In genomic region chr12:36933118-36933610, GRCm38 (mm10) we compare ENCODE assay signal across 8 mouse cellular contexts.
A peak's percentile ranks its signal among the peaks of the same experiment; 100 is the strongest.
DNase-seq lines count a peak whose midpoint lies in the region; ATAC-seq and TF ChIP-seq lines count a peak whose summit lies in the region.

No protein-coding gene starts in this region.

- ATAC-seq in liver, postnatal 0 days: no peak
- ATAC-seq in liver, embryonic 11.5 days (replicated peaks; ENCODE audit: low FRiP score): no peak
- ATAC-seq in embryonic facial prominence, embryonic 14.5 days (ENCODE audit: low read depth): no peak
- peak; percentile 85 for ATAC-seq in heart, embryonic 16.5 days (replicated peaks; ENCODE audit: extremely low read depth, insufficient read depth, low FRiP score)
- ATAC-seq in midbrain, embryonic 12.5 days (ENCODE audit: low FRiP score, low read depth): peak; percentile 78

- no peak overlapping the region for H3K27ac ChIP-seq in liver, postnatal 0 days (ENCODE audit: low read depth)
- no peak overlapping the region for H3K27ac ChIP-seq in liver, embryonic 11.5 days (ENCODE audit: low read depth, low read length)
- H3K27ac ChIP-seq in embryonic facial prominence, embryonic 14.5 days (replicated peaks; ENCODE audit: low read depth, low read length): peak overlapping the region; percentile 13; the same call in 1 of the 2 replicates
- H3K27ac ChIP-seq in heart, embryonic 16.5 days (ENCODE audit: low read length): peak overlapping the region; percentile 83
- no peak overlapping the region for H3K27ac ChIP-seq in midbrain, embryonic 12.5 days (replicated peaks)

- H3K4me1 ChIP-seq in liver, postnatal 0 days (ENCODE audit: insufficient read depth): no peaks in the 10 kb centered on the region
- H3K4me1 ChIP-seq in liver, embryonic 11.5 days (replicated peaks; ENCODE audit: control insufficient read depth, insufficient read depth, low read length): no peaks in the 10 kb centered on the region
- H3K4me1 ChIP-seq in embryonic facial prominence, embryonic 14.5 days (ENCODE audit: control insufficient read depth, insufficient read depth, low read length): peaks cover 6% of the 10 kb centered on the region; the same call in 1 of the 2 replicates
- H3K4me1 ChIP-seq in heart, embryonic 16.5 days (ENCODE audit: control insufficient read depth, insufficient read depth, low read length): peaks cover 13% of the 10 kb centered on the region
- peaks cover 6% of the 10 kb centered on the region for H3K4me1 ChIP-seq in midbrain, embryonic 12.5 days

- 0 out of 2 replicates have a peak overlapping the region, but pooled peaks have one; percentile 18 for H3K4me2 ChIP-seq in liver, postnatal 0 days (ENCODE audit: low read depth, low read length)
- H3K4me2 ChIP-seq in liver, embryonic 11.5 days: no peak overlapping the region
- 0 out of 2 replicates have a peak overlapping the region, but pooled peaks have one; percentile 18 for H3K4me2 ChIP-seq in embryonic facial prominence, embryonic 14.5 days (ENCODE audit: low read depth, low read length)
- peak overlapping the region; percentile 33; the same call in 1 of the 2 replicates for H3K4me2 ChIP-seq in heart, embryonic 16.5 days (ENCODE audit: low read depth, low read length)
- H3K4me2 ChIP-seq in midbrain, embryonic 12.5 days (replicated peaks): no peak overlapping the region

- no peak for DNase-seq in liver, postnatal 0 days
- DNase-seq in liver, embryonic 11.5 days (ENCODE audit: low spot score): no peak
- DNase-seq in embryonic facial prominence, embryonic 14.5 days (ENCODE audit: low spot score): peak; percentile 33
- no peak for DNase-seq in left cerebral cortex, adult 9 months (ENCODE audit: low spot score in 2 of 2)
- no peak for DNase-seq in adrenal gland, adult (ENCODE audit: inconsistent age in 2 of 2, low spot score in 1 of 2)
- no peak for DNase-seq in layer of hippocampus, postnatal 25 days (ENCODE audit: extremely low spot score in 1 of 2, low spot score in 1 of 2)

- TF ChIP-seq CTCF in liver, postnatal 0 days (IDR thresholded peaks at IDR 0.05; ENCODE audit: low read depth): no peak

- H3K4me3 ChIP-seq in liver, postnatal 0 days (ENCODE audit: low read depth, low read length): no peak overlapping the region
- no peak overlapping the region for H3K4me3 ChIP-seq in liver, embryonic 11.5 days (ENCODE audit: low read depth, low read length)
- H3K4me3 ChIP-seq in embryonic facial prominence, embryonic 14.5 days (ENCODE audit: low read depth, low read length): no peak overlapping the region
- no peak overlapping the region for H3K4me3 ChIP-seq in heart, embryonic 16.5 days (ENCODE audit: low read length)
- no peak overlapping the region for H3K4me3 ChIP-seq in midbrain, embryonic 12.5 days

- TF ChIP-seq EP300 in liver, postnatal 0 days (IDR thresholded peaks at IDR 0.05; ENCODE audit: low read depth): no peak

- WGBS in liver, postnatal 0 days (ENCODE audit: insufficient replicate concordance): 17% methylated on average over 6 of the region's 6 CpGs
- WGBS in liver, embryonic 11.5 days: 19% methylated on average over 6 of the region's 6 CpGs
- WGBS in embryonic facial prominence, embryonic 14.5 days: 7% methylated on average over 6 of the region's 6 CpGs
- 1% methylated on average over 6 of the region's 6 CpGs for WGBS in heart, embryonic 16.5 days
- 4% methylated on average over 6 of the region's 6 CpGs for WGBS in midbrain, embryonic 12.5 days

- H3K36me3 ChIP-seq in liver, postnatal 0 days (replicated peaks; ENCODE audit: insufficient read depth, low read length): no peaks in the 10 kb centered on the region
- H3K36me3 ChIP-seq in liver, embryonic 11.5 days (ENCODE audit: control insufficient read depth, insufficient read depth, low read length): no peaks in the 10 kb centered on the region
- H3K36me3 ChIP-seq in embryonic facial prominence, embryonic 14.5 days (ENCODE audit: control insufficient read depth, insufficient read depth, low read length): no peaks in the 10 kb centered on the region
- H3K36me3 ChIP-seq in heart, embryonic 16.5 days (ENCODE audit: control insufficient read depth, insufficient read depth): no peaks in the 10 kb centered on the region
- no peaks in the 10 kb centered on the region for H3K36me3 ChIP-seq in midbrain, embryonic 12.5 days

- no peak overlapping the region for H3K9ac ChIP-seq in liver, postnatal 0 days (replicated peaks)
- no peak overlapping the region for H3K9ac ChIP-seq in liver, embryonic 11.5 days (ENCODE audit: low read depth, low read length)
- no peak overlapping the region for H3K9ac ChIP-seq in embryonic facial prominence, embryonic 14.5 days (ENCODE audit: low read depth, low read length)
- H3K9ac ChIP-seq in heart, embryonic 16.5 days (ENCODE audit: low read length): peak overlapping the region; percentile 10
- H3K9ac ChIP-seq in midbrain, embryonic 12.5 days (replicated peaks): no peak overlapping the region

- no peaks in the 10 kb centered on the region for H3K9me3 ChIP-seq in liver, postnatal 0 days (ENCODE audit: low read length)
- no peaks in the 10 kb centered on the region for H3K9me3 ChIP-seq in liver, embryonic 11.5 days (ENCODE audit: control insufficient read depth, low read length)
- H3K9me3 ChIP-seq in embryonic facial prominence, embryonic 14.5 days (ENCODE audit: control insufficient read depth, low read length): no peaks in the 10 kb centered on the region
- no peaks in the 10 kb centered on the region for H3K9me3 ChIP-seq in heart, embryonic 16.5 days (replicated peaks; ENCODE audit: control insufficient read depth, low read length)
- no peaks in the 10 kb centered on the region for H3K9me3 ChIP-seq in midbrain, embryonic 12.5 days

- no peaks in the 10 kb centered on the region for H3K27me3 ChIP-seq in liver, postnatal 0 days (ENCODE audit: insufficient read depth, low read length)
- no peaks in the 10 kb centered on the region for H3K27me3 ChIP-seq in liver, embryonic 11.5 days (replicated peaks; ENCODE audit: control insufficient read depth, insufficient read depth, low read length)
- H3K27me3 ChIP-seq in embryonic facial prominence, embryonic 14.5 days (replicated peaks; ENCODE audit: control insufficient read depth, insufficient read depth, low read length): no peaks in the 10 kb centered on the region
- no peaks in the 10 kb centered on the region for H3K27me3 ChIP-seq in heart, embryonic 16.5 days (ENCODE audit: control insufficient read depth, insufficient read depth, low read length)
- H3K27me3 ChIP-seq in midbrain, embryonic 12.5 days: no peaks in the 10 kb centered on the region

Comparison
In these comparisons a context has a peak if more than half of its experiments do, and no peak if none do; other contexts are left out.
1. H3K4me2 ChIP-seq: peak in liver, postnatal 0 days (single experiment), embryonic facial prominence, embryonic 14.5 days (single experiment) and heart, embryonic 16.5 days (single experiment); none in liver, embryonic 11.5 days (single experiment) and midbrain, embryonic 12.5 days (single experiment).
2. ATAC-seq: peak in heart, embryonic 16.5 days (single experiment) and midbrain, embryonic 12.5 days (single experiment); none in liver, postnatal 0 days (single experiment), liver, embryonic 11.5 days (single experiment) and embryonic facial prominence, embryonic 14.5 days (single experiment).
3. H3K27ac ChIP-seq: peak in embryonic facial prominence, embryonic 14.5 days (single experiment) and heart, embryonic 16.5 days (single experiment); none in liver, postnatal 0 days (single experiment), liver, embryonic 11.5 days (single experiment) and midbrain, embryonic 12.5 days (single experiment).